Mouse (Mus musculus) forebrain, embryonic 14.5 days (tissue): ENCODE measurements around the gene Inip. TPM values are rescaled to one million over a fixed set of nuclear protein-coding genes. Genes with fewer than 3 reads are reported as not detected.

Experiments used
- ATAC-seq: fragments of 200-750 bp; cut with Nextera tagmentation; 2 replicates; pipeline ENCODE4 v1.8.0; 2017; ENCODE audit warnings: mild to moderate bottlenecking, moderate library complexity
- DNase-seq: peaks from one replicate; pipeline ENCODE4 v3.0.0-alpha.2; 2015; ENCODE audit warnings: low spot score
- H3K27ac ChIP-seq: fragments of 300-500 bp; sonication (generic); 2 replicates; pipeline ENCODE4 v1.5.1; 2014; ENCODE audit warnings: low read depth, mild to moderate bottlenecking, control low read depth, low read length, moderate library complexity
- H3K27me3 ChIP-seq: fragments of 300-500 bp; sonication (generic); replicated peaks from 2 replicates; pipeline ENCODE4 v1.6.1; 2014; ENCODE audit warnings: low read length, control low read depth, mixed read lengths; ENCODE audit not compliant: control insufficient read depth, insufficient read depth
- H3K36me3 ChIP-seq: fragments of 300-500 bp; sonication (generic); 2 replicates; pipeline ENCODE4 v1.6.1; 2014; ENCODE audit warnings: low read length, control low read depth; ENCODE audit not compliant: control insufficient read depth, insufficient read depth
- H3K4me1 ChIP-seq: fragments of 300-500 bp; sonication (generic); 2 replicates; pipeline ENCODE4 v1.6.1; 2014; ENCODE audit warnings: antibody characterized with exemption, low read length, control low read depth; ENCODE audit not compliant: control insufficient read depth, insufficient read depth
- H3K4me2 ChIP-seq: fragments of 300-500 bp; sonication (generic); 2 replicates; pipeline ENCODE4 v1.6.1; 2014; ENCODE audit warnings: mild to moderate bottlenecking, control low read depth, low read length
- H3K4me3 ChIP-seq: fragments of 300-500 bp; sonication (generic); 2 replicates; pipeline ENCODE4 v1.5.1; 2014; ENCODE audit warnings: low read depth, low read length, control low read depth
- H3K9ac ChIP-seq: fragments of 300-500 bp; sonication (generic); 2 replicates; pipeline ENCODE4 v1.6.1; 2014; ENCODE audit warnings: mild to moderate bottlenecking, low read length, control low read depth, moderate library complexity
- H3K9me3 ChIP-seq: fragments of 300-500 bp; sonication (generic); replicated peaks from 2 replicates; pipeline ENCODE4 v1.6.1; 2016; ENCODE audit warnings: low read length, control low read depth, mixed read lengths; ENCODE audit not compliant: control insufficient read depth
- WGBS: fragments of 180-500 bp; shearing (Covaris S2); extraction: QIAGEN DNeasy Blood & Tissue Kit; methylation state at CpG from one replicate; pipeline ENCODE4 v1.1.7; 2014; 5-methylcytosine and 5-hydroxymethylcytosine counted together
- polyA plus RNA-seq: library from polyadenylated mRNA; unstranded; fragments of >200 nt; fragmentation: Nextera tagmentation; extraction: Ambion mirVana; gene quantifications from 2 replicates; pipeline ENCODE4 v1.2.1, GENCODE M21; 2014

Inip gene
- 68.0 and 72.1 TPM in 2 replicates for polyA plus RNA-seq

DNA sequence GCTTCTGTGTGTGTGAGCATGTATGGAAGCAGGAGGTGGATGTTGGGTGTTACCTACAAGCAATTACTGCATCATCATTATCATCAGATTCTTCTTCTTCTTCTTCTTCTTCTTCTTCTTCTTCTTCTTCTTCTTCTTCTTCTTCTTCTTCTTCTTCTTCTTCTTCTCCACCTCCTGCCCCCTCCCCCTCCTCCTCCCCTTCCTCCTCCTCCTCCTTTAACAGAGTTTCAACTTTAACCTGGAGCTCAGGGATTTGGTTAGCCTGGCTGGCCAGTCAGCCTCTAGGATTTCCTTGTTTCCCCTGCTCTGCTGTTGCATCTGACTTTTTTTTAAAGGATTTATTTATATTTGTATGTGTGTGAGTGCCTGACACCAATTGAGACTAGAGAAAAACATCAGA, at the start of gene Inip:
Gene Inip, minus strand, starts transcription at position 101 of the 400 bp plus-strand sequence.
- no peak for DNase-seq
- Histone ChIP-seq H3K36me3 (no peaks in the 10 kb centered on the region), H3K27me3 (no peaks in the 10 kb centered on the region), H3K9me3 (no peaks in the 10 kb centered on the region), H3K4me1 (peaks cover under 1% of the 10 kb centered on the region), H3K4me3 (no peak within 1 kb of the TSS), H3K27ac (no peak within 1 kb of the TSS), H3K4me2 (no peak within 1 kb of the TSS), H3K9ac (no peak within 1 kb of the TSS)
- no peak for ATAC-seq

- no peaks in the 10 kb centered on the region for H3K4me1 ChIP-seq
- DNase-seq (peak; percentile 66), ATAC-seq (peak; percentile 49; the same call in 1 of the 2 replicates)
- no peaks in the 10 kb centered on the region for H3K36me3 ChIP-seq
- no peaks in the 10 kb centered on the region for H3K27me3 ChIP-seq
- H3K9ac ChIP-seq = no peak overlapping the region
- H3K27ac ChIP-seq = no peak overlapping the region
- no peaks in the 10 kb centered on the region for H3K9me3 ChIP-seq
- WGBS = 83% methylated on average over 2 of the region's 2 CpGs
- no peak overlapping the region for H3K4me3 ChIP-seq
- no peak overlapping the region for H3K4me2 ChIP-seq
These were observed 48.8 kb upstream of the Inip start for GRCm38 (mm10) chr4:59850181-59850580.

- H3K9ac ChIP-seq = no peak overlapping the region
- no peaks in the 10 kb centered on the region for H3K27me3 ChIP-seq
- no peak overlapping the region for H3K27ac ChIP-seq
- H3K4me3 ChIP-seq = no peak overlapping the region
- no peaks in the 10 kb centered on the region for H3K9me3 ChIP-seq
- no peaks in the 10 kb centered on the region for H3K36me3 ChIP-seq
- no peak for ATAC-seq
- H3K4me2 ChIP-seq = no peak overlapping the region
- 80% methylated on average over 5 of the region's 5 CpGs for WGBS
- DNase-seq = no peak
- no peaks in the 10 kb centered on the region; the same call in 1 of the 2 replicates for H3K4me1 ChIP-seq
These were observed 46.1 kb upstream of the Inip start for GRCm38 (mm10) chr4:59847447-59847846.

DNA sequence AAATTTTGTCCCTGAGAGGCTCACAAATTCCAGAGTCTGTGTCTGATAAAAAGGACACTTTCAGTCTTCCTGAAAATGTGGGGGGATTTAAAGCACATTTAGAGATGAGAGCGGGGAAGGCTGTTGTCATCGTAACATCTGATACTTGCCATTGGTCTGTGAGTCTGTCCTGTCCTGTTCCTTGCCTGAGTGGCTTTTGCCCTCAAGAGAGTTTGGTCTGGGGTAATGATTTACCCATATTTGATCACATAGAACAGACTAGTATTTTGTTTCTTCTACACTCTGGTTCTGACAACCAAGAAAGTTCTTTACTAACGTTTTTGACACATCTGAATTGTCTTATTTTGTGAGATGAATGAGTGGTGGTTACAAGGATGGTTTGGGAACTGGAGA, 43.9 kb upstream of the Inip start:
- Histone ChIP-seq H3K4me1 (no peaks in the 10 kb centered on the region; the same call in 1 of the 2 replicates), H3K27ac (no peak overlapping the region), H3K4me3 (no peak overlapping the region), H3K4me2 (no peak overlapping the region), H3K9ac (no peak overlapping the region), H3K27me3 (no peaks in the 10 kb centered on the region), H3K36me3 (no peaks in the 10 kb centered on the region), H3K9me3 (no peaks in the 10 kb centered on the region)
- WGBS = 90% methylated on average over 3 of the region's 3 CpGs
- DNase-seq (no peak), ATAC-seq (no peak)

- DNase-seq (no peak), ATAC-seq (no peak)
- no peaks in the 10 kb centered on the region; the same call in 1 of the 2 replicates for H3K4me1 ChIP-seq
- no peaks in the 10 kb centered on the region for H3K9me3 ChIP-seq
- WGBS = 86% methylated on average over 15 of the region's 15 CpGs
- H3K4me3 ChIP-seq = no peak overlapping the region
- no peak overlapping the region for H3K4me2 ChIP-seq
- H3K27ac ChIP-seq = no peak overlapping the region
- no peaks in the 10 kb centered on the region for H3K36me3 ChIP-seq
- no peak overlapping the region for H3K9ac ChIP-seq
- no peaks in the 10 kb centered on the region for H3K27me3 ChIP-seq
These were observed 43.3 kb upstream of the Inip start for GRCm38 (mm10) chr4:59844460-59845244.

- 86% methylated on average over 7 of the region's 7 CpGs for WGBS
These were observed 36.3 kb upstream of the Inip start for GRCm38 (mm10) chr4:59837659-59838058.

DNA sequence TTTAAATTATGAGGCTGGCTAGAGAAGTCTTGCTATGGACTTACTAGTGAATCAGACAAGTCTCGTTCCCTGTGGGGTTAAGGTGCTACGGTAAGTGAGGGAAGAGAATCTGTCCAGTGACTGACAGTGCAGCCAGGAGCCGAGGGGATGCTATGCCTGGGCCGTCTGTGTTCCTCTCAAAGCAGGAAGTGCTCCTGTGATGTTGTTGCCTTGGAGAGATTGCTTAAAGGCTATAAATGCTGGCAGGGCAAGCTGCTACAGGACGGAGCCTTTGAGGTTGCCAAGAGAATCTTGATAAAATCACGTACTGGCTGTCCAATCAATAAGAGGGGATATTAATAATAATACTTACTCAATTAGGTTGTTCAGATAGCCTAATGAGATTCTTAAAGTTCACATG, 31.4 kb upstream of the Inip start:
- no peak overlapping the region for H3K4me3 ChIP-seq
- H3K4me1 ChIP-seq = no peaks in the 10 kb centered on the region
- no peak for ATAC-seq
- no peak for DNase-seq
- no peak overlapping the region for H3K4me2 ChIP-seq
- no peak overlapping the region for H3K27ac ChIP-seq
- WGBS = 85% methylated on average over 6 of the region's 6 CpGs
- H3K9ac ChIP-seq = no peak overlapping the region
- no peaks in the 10 kb centered on the region for H3K36me3 ChIP-seq
- H3K9me3 ChIP-seq = no peaks in the 10 kb centered on the region
- H3K27me3 ChIP-seq = no peaks in the 10 kb centered on the region

More at GRCm38 (mm10) chr4:59837659-59838058, 36.3 kb upstream of the Inip start:
- no peak overlapping the region for H3K4me3 ChIP-seq
- no peaks in the 10 kb centered on the region for H3K9me3 ChIP-seq
- DNase-seq (no peak), ATAC-seq (no peak)
- no peak overlapping the region for H3K9ac ChIP-seq
- no peaks in the 10 kb centered on the region; the same call in 1 of the 2 replicates for H3K4me1 ChIP-seq
- H3K36me3 ChIP-seq = no peaks in the 10 kb centered on the region
- no peaks in the 10 kb centered on the region for H3K27me3 ChIP-seq
- no peak overlapping the region for H3K27ac ChIP-seq
- no peak overlapping the region for H3K4me2 ChIP-seq

- H3K9me3 ChIP-seq = no peaks in the 10 kb centered on the region
- no peaks in the 10 kb centered on the region for H3K4me1 ChIP-seq
- H3K9ac ChIP-seq = no peak overlapping the region
- 89% methylated on average over 5 of the region's 5 CpGs for WGBS
- no peak overlapping the region for H3K27ac ChIP-seq
- H3K4me2 ChIP-seq = no peak overlapping the region
- ATAC-seq (no peak), DNase-seq (no peak)
- no peaks in the 10 kb centered on the region for H3K36me3 ChIP-seq
- no peak overlapping the region for H3K4me3 ChIP-seq
- no peaks in the 10 kb centered on the region for H3K27me3 ChIP-seq
These were observed 29.6 kb upstream of the Inip start for GRCm38 (mm10) chr4:59831038-59831437.

DNA sequence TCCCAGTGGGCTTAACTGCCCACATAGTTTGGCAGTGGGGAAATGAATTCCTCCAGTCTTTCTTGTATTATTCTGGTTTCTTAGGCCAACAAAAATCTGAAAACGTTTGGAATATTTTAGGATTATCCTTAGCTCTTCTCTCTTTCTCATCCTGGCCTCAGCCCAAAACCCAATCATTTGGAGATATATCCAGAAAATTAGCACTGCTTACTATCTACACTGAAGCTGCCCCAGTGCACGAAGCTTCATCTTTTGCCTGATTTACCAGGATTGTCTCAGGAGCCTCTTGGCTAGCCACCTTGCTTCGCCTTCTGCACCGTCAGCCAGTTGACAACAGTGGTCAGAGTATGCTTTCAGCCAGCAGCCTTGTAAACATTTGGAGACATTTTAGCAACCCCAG, 27.7 kb upstream of the Inip start:
- Histone ChIP-seq H3K36me3 (no peaks in the 10 kb centered on the region), H3K27me3 (no peaks in the 10 kb centered on the region), H3K9ac (no peak overlapping the region), H3K4me3 (no peak overlapping the region), H3K4me2 (no peak overlapping the region), H3K4me1 (peaks cover 2% of the 10 kb centered on the region; the same call in 1 of the 2 replicates), H3K9me3 (no peaks in the 10 kb centered on the region), H3K27ac (no peak overlapping the region)
- ATAC-seq = no peak
- no peak for DNase-seq
- 84% methylated on average over 4 of the region's 4 CpGs for WGBS
